Mouse (Mus musculus) heart, adult 9 months (tissue): ENCODE measurements at regions not wholly inside any gene's neighbourhood (a gene's known extent, or its start where the extent isn't known, plus 50 kb on each side); places are given as distances from the start of the nearest gene placed in this dataset.

ENCODE experiments used
- DNase-seq, 2 experiments: peaks; one replicate each; pipeline ENCODE4 v3.0.0; 2022; ENCODE audit warnings: low spot score in 2 of 2

- DNase-seq = no peak
Observed at GRCm38 (mm10) chr3:156414431-156415427, 146.9 kb upstream of the Negr1 start.

GRCm38 (mm10) chr3:156418124-156418523, 143.5 kb upstream of the Negr1 start:
- no peak for DNase-seq

- no peak for DNase-seq
Observed at GRCm38 (mm10) chr3:156423100-156423499, 138.5 kb upstream of the Negr1 start.

- no peak for DNase-seq
Observed at GRCm38 (mm10) chr3:156455042-156455441, 106.6 kb upstream of the Negr1 start.

GRCm38 (mm10) chr3:156463299-156463698, 98.3 kb upstream of the Negr1 start:
- no peak for DNase-seq

GRCm38 (mm10) chr3:156465601-156466000, 96.0 kb upstream of the Negr1 start:
- DNase-seq = no peak

- no peak for DNase-seq
Observed at GRCm38 (mm10) chr3:156472665-156473064, 88.9 kb upstream of the Negr1 start.
